Mouse (Mus musculus) megakaryocyte, embryonic 14.5 days (primary cell): Measurements from ENCODE around the gene Ggcx.

Experiments
- FLI1 ChIP-seq: IDR thresholded peaks from 2 replicates; pipeline ENCODE4 v1.6.1; 2012; ENCODE audit warnings: low read length, inconsistent platforms, mixed read lengths
- GATA1 ChIP-seq: IDR thresholded peaks from 3 replicates; pipeline ENCODE4 v1.6.1; 2012; ENCODE audit warnings: mixed read lengths, low read length, inconsistent platforms, borderline replicate concordance

DNA sequence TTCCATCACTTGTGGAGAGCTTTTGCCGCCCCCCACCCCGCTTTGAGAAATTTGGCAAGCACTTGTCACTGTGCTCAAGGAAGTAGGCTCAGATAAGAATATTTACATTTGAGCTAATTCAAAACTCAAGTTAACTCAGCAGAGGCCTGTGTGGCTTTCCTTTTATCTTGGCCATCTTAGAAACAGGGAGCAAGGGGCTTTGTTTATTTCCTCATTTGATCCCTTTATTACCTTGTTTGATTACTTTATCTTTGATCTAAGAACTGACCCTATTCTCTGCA lies 66.3 kb downstream of the Ggcx start:
- TF ChIP-seq GATA1 (no peak), FLI1 (no peak)
